Mouse (Mus musculus): ENCODE results near the gene H2-Q10. TPM values are rescaled to one million over a fixed set of nuclear protein-coding genes. Genes with fewer than 3 reads are reported as not detected.

The H2-Q10 gene
- total RNA-seq, 2 experiments from 2014 or later, result 0.07 TPM; not detected in 1

- peak; percentile 75 to 80 for DNase-seq (ENCODE audit: low spot score in 2 of 2)
These were observed 44.0 kb downstream of the H2-Q10 start for GRCm38 (mm10) chr17:35513886-35514285.

GRCm38 (mm10) chr17:35514756-35515155, 44.9 kb downstream of the H2-Q10 start:
- DNase-seq (ENCODE audit: low spot score in 2 of 2), result no peak

- peak in 1 of 2 experiments; percentile 18 for DNase-seq (ENCODE audit: low spot score in 2 of 2)
These were observed 46.2 kb downstream of the H2-Q10 start for GRCm38 (mm10) chr17:35515911-35516640.

- DNase-seq (ENCODE audit: low spot score in 2 of 2), result peak; percentile 93 to 95
These were observed 47.0 kb downstream of the H2-Q10 start, which contains the start of the genes Tcf19 and Cchcr1 for GRCm38 (mm10) chr17:35516652-35517500. TSS of gene Tcf19 (minus strand) at chr17:35516824. TSS of gene Cchcr1 (plus strand) at chr17:35517100.

GRCm38 (mm10) chr17:35517526-35517925, 47.6 kb downstream of the H2-Q10 start:
- no peak for DNase-seq (ENCODE audit: low spot score in 2 of 2)

Other genes starting within 250 kb of the H2-Q10 start
- not detected for gene Gm16181, start 249.3 kb upstream of the H2-Q10 start, total RNA-seq (2021)
- gene Atp6v1g2, start 236.4 kb upstream of the H2-Q10 start, total RNA-seq (2021), result 100 to 1,000 TPM; 310 to 356 TPM
- 10 to 100 TPM; 14.2 to 15.5 TPM for gene Nfkbil1, start 234.3 kb upstream of the H2-Q10 start, total RNA-seq (2021)
- gene Ddx39b, start 228.3 kb upstream of the H2-Q10 start, total RNA-seq (2021), result 100 to 1,000 TPM; 257 to 272 TPM
- gene H2-D1, start 207.4 kb upstream of the H2-Q10 start, total RNA-seq (2021), result 10 to 100 TPM; 15.2 to 17.5 TPM
- gene H2-Q1, start 149.7 kb upstream of the H2-Q10 start, total RNA-seq (2021), result under 1 TPM in 1 of 2 experiments, not detected in 1; 0.74 TPM
- gene H2-Q2, start 127.8 kb upstream of the H2-Q10 start, total RNA-seq (2021), result 1 to 10 TPM; 2.0 to 2.1 TPM
- gene H2-Q4, start 90.5 kb upstream of the H2-Q10 start, total RNA-seq (2021), result 1 to 10 TPM; 1.2 to 1.8 TPM
- not detected for gene H2-Q6, start 45.2 kb upstream of the H2-Q10 start, total RNA-seq (2021)
- gene H2-Q7, start 30.9 kb upstream of the H2-Q10 start, total RNA-seq (2021), result under 1 TPM; 0.31 to 0.39 TPM
- gene Pou5f1, start 35.9 kb downstream of the H2-Q10 start, total RNA-seq (2021), result under 1 TPM in 1 of 2 experiments, not detected in 1; 0.25 TPM
- 1 to 10 TPM; 7.5 to 8.0 TPM for gene Tcf19, start 46.7 kb downstream of the H2-Q10 start, total RNA-seq (2021)
- gene Cchcr1, start 47.0 kb downstream of the H2-Q10 start, total RNA-seq (2021), result 1 to 10 TPM; 7.7 to 9.7 TPM
- gene Psors1c2, start 63.1 kb downstream of the H2-Q10 start, total RNA-seq (2021), result not detected
- under 1 TPM; 0.51 to 0.78 TPM for gene Cdsn, start 82.0 kb downstream of the H2-Q10 start, total RNA-seq (2021)
- gene 2300002M23Rik, start 97.4 kb downstream of the H2-Q10 start, total RNA-seq (2021), result not detected
- not detected for gene Sfta2, start 131.5 kb downstream of the H2-Q10 start, total RNA-seq (2021)
- not detected for gene Gm9573, start 156.5 kb downstream of the H2-Q10 start, total RNA-seq (2021)
- gene Mucl3, start 173.6 kb downstream of the H2-Q10 start, total RNA-seq (2021), result not detected
- gene Vars2, start 197.5 kb downstream of the H2-Q10 start, total RNA-seq (2021), result 10 to 100 TPM; 42.6 to 44.1 TPM
- gene Gtf2h4, start 203.7 kb downstream of the H2-Q10 start, total RNA-seq (2021), result 10 to 100 TPM; 23.3 to 24.4 TPM
- gene Ddr1, start 234.5 kb downstream of the H2-Q10 start, total RNA-seq (2021), result 10 to 100 TPM; 49.8 to 50.5 TPM